Mouse (Mus musculus) C2C12 (cell line): ENCODE data around the gene Pigr. TPM values are rescaled to one million over a fixed set of nuclear protein-coding genes. Genes with fewer than 3 reads are reported as not detected.

Experiments used
- H3K27me3 ChIP-seq: one replicate; pipeline ENCODE4 v1.6.1; 2011; ENCODE audit not compliant: control insufficient read depth, insufficient read depth, insufficient read length
- H3K36me3 ChIP-seq: one replicate; pipeline ENCODE4 v1.6.1; 2011; ENCODE audit not compliant: control insufficient read depth, insufficient read depth
- H3K4me3 ChIP-seq: one replicate; pipeline ENCODE4 v1.5.1; 2011; ENCODE audit warnings: mild to moderate bottlenecking, control low read depth; ENCODE audit not compliant: poor library complexity, insufficient read depth, severe bottlenecking
- H3K79me2 ChIP-seq: one replicate; pipeline ENCODE4 v1.6.1; 2011; ENCODE audit not compliant: control insufficient read depth, insufficient read depth
- H3K79me3 ChIP-seq: one replicate; pipeline ENCODE4 v1.6.1; 2011; ENCODE audit warnings: low read depth, control low read depth
- H3ac ChIP-seq: one replicate; pipeline ENCODE3; 2011; ENCODE audit warnings: low read depth; ENCODE audit not compliant: control insufficient read depth, insufficient read length
- CEBPB ChIP-seq: IDR thresholded peaks from one replicate; pipeline ENCODE4 v1.6.1; 2011; ENCODE audit warnings: low read depth, mild to moderate bottlenecking, control low read depth, moderate library complexity
- CTCF ChIP-seq: IDR thresholded peaks from one replicate; pipeline ENCODE4 v1.5.1; 2011; ENCODE audit not compliant: control insufficient read depth, insufficient read depth, insufficient read length
- FOSL1 ChIP-seq: IDR thresholded peaks from one replicate; pipeline ENCODE4 v1.8.0; 2011; ENCODE audit warnings: mild to moderate bottlenecking, low read length; ENCODE audit not compliant: poor library complexity, insufficient read depth, severe bottlenecking
- MAX ChIP-seq: IDR thresholded peaks from one replicate; pipeline ENCODE4 v1.6.1; 2011; ENCODE audit warnings: mild to moderate bottlenecking, control low read depth
- MYOD1 ChIP-seq: IDR thresholded peaks from one replicate; pipeline ENCODE4 v1.6.1; 2011; ENCODE audit warnings: low read depth; ENCODE audit not compliant: control insufficient read depth, insufficient read length
- MYOG ChIP-seq: IDR thresholded peaks from one replicate; pipeline ENCODE4 v1.6.1; 2011; ENCODE audit not compliant: control insufficient read depth, insufficient read length; ENCODE audit errors: extremely low read depth
- USF1 ChIP-seq: IDR thresholded peaks from one replicate; pipeline ENCODE4 v1.6.1; 2011; ENCODE audit warnings: low read depth, mild to moderate bottlenecking, control low read depth, moderate library complexity
- polyA plus RNA-seq: library from polyadenylated mRNA; unstranded; fragments of >200 nt; fragmentation: generic; extraction: Trizol; gene quantifications from one replicate; pipeline ENCODE4 v1.2.1, GENCODE M21; 2012; ENCODE audit warnings: missing spikeins

Gene Pigr
- polyA plus RNA-seq, 1 experiment, result not detected

DNA sequence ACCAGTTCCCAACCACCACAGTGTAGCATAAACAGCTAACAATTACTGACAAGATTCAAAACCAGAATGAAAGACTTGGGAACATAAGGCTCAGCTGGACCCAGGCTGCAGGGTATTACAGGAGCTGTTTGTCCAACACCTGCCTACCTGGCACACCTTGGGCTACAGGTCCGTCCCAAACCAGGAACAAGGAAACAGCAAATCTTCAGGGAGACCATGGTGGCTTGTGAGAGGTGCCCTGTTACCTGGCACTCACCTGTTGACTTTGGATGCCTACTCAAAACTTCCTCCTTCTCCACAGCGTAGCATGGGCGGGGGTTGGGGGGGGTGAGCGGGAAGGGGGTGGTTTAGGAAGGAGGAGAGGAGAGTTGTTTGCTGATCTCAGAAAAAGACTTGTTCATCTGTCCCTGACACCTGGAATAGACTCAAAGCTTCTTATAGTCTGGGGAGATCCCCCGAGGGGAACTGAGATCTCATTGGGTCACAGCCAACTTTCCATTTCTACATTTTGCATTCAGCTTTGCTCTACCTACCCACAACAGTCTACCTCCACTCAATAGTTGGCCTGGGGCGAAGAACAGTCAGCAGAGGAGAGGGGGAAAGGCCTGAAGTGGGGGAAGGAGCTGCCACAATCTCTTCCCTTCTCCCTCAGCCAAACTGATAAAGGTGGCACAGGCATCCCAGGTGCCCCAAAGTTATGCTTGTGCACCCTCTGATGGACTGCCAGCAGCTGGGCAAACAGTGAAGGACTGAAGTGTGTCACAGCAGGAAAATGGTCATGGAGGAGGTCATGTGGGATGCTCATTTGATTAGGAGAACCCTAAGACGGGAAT lies 6.0 kb upstream of the Pigr start:
- H3K4me3 ChIP-seq, result no peak overlapping the region
- H3K27me3 ChIP-seq, result peaks cover 26% of the 10 kb centered on the region
- H3K36me3 ChIP-seq, result no peaks in the 10 kb centered on the region
- no peaks in the 10 kb centered on the region for H3K79me3 ChIP-seq
- TF ChIP-seq MYOD1, result no peak
- TF ChIP-seq FOSL1, result no peak
- TF ChIP-seq MYOG, result no peak
- TF ChIP-seq CTCF, result no peak
- no peak for TF ChIP-seq MAX
- no peak for TF ChIP-seq USF1
- no peak for TF ChIP-seq CEBPB
- no peak overlapping the region for H3ac ChIP-seq
- no peaks in the 10 kb centered on the region for H3K79me2 ChIP-seq

DNA sequence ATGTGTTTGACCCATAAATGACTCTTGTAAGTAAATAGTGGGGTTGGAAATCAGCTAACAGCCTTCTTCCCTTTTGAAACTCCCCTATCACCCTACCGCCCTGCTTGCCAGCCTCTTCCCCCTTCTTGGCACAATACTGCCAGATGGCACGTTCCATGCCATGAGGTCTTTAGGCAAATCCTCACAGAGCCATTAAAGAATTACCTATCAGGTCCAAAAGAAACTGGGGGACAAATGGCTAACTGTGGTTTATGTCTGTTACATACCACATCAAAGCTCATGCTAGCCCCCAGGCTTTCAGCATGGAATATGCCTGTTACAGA lies 5.4 kb upstream of the Pigr start:
- Histone ChIP-seq H3ac (no peak overlapping the region), H3K79me3 (no peaks in the 10 kb centered on the region), H3K79me2 (no peaks in the 10 kb centered on the region), H3K36me3 (no peaks in the 10 kb centered on the region), H3K4me3 (no peak overlapping the region), H3K27me3 (peaks cover 26% of the 10 kb centered on the region)
- TF ChIP-seq USF1, result no peak
- no peak for TF ChIP-seq MYOG
- no peak for TF ChIP-seq CTCF
- no peak for TF ChIP-seq MAX
- no peak for TF ChIP-seq FOSL1
- no peak for TF ChIP-seq CEBPB
- TF ChIP-seq MYOD1, result no peak

DNA sequence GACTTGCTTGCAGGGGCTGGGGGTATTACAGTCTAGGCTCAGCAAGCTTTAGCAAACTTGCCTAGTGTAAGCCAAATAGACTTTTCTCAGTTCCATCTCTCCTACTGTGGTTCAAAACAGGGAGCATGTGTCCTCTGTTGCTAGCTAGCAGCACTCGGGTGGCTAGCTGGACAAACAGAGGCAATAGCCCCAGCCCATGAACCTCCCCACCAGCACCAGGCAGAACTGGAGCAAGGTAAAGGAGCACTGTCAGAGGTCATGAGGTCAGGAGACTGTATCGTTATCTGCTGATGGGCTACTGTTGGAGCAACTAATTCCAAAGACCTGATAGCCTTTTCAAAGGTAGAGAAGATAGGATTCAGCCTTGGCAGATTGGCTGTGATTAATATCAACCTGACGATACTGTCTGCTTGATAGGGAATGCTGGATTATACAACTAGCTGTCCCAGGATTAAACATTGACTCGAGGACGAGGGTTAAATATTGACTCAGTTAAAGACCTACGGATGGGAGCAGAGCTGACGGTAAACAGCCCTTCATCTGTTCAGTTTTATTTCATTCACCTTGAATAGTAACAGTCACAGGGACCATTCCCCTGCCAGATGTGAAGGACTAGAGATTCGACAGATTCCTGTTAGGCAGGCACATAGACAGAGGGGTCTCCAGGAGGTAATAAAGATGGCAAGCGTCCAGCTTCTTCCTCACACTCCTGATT lies 4.4 kb upstream of the Pigr start:
- no peaks in the 10 kb centered on the region for H3K36me3 ChIP-seq
- H3K79me2 ChIP-seq, result no peaks in the 10 kb centered on the region
- H3ac ChIP-seq, result no peak overlapping the region
- no peaks in the 10 kb centered on the region for H3K79me3 ChIP-seq
- peaks cover 33% of the 10 kb centered on the region for H3K27me3 ChIP-seq
- no peak overlapping the region for H3K4me3 ChIP-seq
- no peak for TF ChIP-seq FOSL1
- no peak for TF ChIP-seq MYOG
- TF ChIP-seq MYOD1, result no peak
- no peak for TF ChIP-seq USF1

DNA sequence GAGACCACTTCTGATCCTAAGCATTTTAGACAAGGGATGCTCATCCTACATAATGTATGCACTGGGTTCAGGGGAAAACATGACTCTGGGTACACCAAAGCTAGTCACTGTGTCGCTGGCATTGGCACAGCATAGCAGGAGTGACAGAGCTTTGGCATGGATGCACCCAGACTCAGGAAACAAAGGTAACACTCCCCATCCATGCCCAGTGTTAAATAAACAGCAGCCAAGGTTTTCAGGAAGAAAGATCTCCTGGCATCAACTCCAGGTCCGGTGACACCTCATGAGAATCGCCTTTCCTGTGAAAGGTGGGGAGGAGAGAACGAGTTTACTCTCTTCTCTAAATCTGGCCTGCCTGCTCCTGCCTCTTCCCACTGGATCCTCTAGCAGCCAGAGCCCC lies 2.2 kb downstream of the Pigr start:
- no peaks in the 10 kb centered on the region for H3K79me3 ChIP-seq
- H3K79me2 ChIP-seq, result no peaks in the 10 kb centered on the region
- H3K27me3 ChIP-seq, result peaks cover 36% of the 10 kb centered on the region
- TF ChIP-seq MAX, result no peak
- TF ChIP-seq FOSL1, result no peak
- no peak for TF ChIP-seq CTCF
- no peak for TF ChIP-seq MYOG
- TF ChIP-seq MYOD1, result no peak
- TF ChIP-seq CEBPB, result no peak
- TF ChIP-seq USF1, result no peak
- no peaks in the 10 kb centered on the region for H3K36me3 ChIP-seq
- H3ac ChIP-seq, result no peak overlapping the region
- no peak overlapping the region for H3K4me3 ChIP-seq

DNA sequence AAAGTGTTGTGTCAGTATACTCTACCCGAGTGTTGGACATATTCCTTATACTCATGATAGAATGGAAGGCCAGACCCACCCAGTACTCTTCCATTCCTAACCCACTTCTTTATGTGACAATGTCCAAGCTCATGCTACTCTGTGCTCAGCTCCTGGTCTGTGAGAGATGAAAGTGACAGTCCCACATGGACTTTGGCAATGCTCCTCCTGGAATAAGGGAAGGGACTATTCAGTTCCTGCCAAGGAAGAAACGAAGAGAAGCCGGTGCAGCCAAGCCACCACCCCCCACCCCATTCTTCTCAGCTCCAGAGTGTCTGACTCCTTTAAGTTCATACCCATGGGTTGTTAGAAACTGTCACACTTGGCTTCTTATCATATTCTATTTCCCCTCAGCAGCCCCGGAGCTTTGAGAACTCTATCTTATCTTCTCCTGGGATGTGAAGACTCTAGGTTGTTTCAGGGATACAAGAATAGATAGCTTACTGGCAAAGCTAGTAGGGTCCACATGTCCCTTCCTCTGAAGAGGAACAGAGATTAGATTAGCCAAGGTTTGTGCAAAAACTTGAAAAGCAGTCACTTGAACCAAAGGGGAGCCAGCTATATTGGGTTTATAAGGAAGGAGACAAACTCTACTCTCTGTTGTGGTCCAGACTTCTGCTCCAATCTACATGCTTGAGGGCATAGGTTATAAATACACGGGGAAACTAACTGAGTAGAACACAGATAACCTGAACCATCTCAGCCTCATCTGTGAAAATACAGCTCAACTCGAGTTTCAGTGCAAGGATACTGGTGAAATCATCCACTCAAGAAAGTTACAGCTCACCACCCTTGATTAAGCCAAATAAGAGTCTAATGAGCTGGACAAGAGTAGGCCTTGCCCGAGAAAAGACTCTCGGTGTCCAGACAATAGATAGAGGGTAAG lies 3.7 kb downstream of the Pigr start:
- Histone ChIP-seq H3K27me3 (peaks cover 30% of the 10 kb centered on the region), H3K79me2 (no peaks in the 10 kb centered on the region), H3ac (no peak overlapping the region), H3K36me3 (no peaks in the 10 kb centered on the region), H3K4me3 (no peak overlapping the region), H3K79me3 (no peaks in the 10 kb centered on the region)
- TF ChIP-seq USF1 (no peak), CTCF (no peak), MYOG (no peak), MAX (no peak), FOSL1 (no peak), CEBPB (no peak), MYOD1 (no peak)
